Mouse (Mus musculus): ENCODE results near the gene Slc9b2.

Slc9b2 gene

GRCm38 (mm10) chr3:135307411-135308259, at the start of gene Slc9b2:
Gene Slc9b2, plus strand, starts transcription at chr3:135307700.
- DNase-seq (ENCODE audit: low spot score in 2 of 2): peak; percentile 28 to 49

GRCm38 (mm10) chr3:135258919-135259318, 48.6 kb upstream of the Slc9b2 start:
- DNase-seq (ENCODE audit: low spot score in 2 of 2): no peak

DNA sequence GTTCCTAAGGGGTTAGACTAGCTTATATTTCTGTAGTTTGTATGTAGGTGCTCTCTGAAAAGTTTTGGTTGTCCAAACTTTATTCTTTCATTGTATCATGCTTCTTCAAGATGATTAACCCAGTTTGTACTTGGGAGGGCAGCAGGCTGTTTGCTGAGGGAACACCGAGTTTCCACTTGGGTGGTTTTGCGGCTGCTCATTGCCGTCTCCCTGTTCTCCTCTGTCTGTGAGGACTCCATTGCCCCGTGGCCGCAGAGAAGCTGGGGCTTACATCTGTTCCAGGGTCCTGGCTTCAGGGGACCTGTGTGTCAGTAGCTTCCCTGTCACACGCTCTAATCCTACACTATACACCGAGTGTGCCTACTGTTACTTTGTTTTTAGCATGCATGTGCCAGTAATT, 47.3 kb upstream of the Slc9b2 start:
- no peak for DNase-seq (ENCODE audit: low spot score in 2 of 2)

DNA sequence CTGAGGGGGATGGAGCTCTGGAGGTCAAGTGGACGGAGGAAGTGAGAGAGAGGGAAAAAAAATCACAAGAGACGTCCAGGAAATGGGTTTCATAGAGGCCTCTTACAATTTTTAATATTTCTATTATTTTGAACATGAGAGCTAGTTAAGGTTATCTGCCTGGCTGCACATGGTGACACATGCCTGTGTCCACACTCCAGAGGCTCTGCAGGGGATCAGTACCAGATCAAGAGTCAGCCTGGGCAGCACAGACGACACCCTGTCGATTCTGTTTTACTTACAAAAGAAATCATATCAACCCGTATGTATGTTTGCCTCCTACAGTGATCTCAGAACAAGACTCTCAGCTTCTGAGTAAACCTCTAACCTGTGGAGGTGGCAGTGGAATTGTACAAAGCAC, 38.9 kb upstream of the Slc9b2 start:
- no peak for DNase-seq (ENCODE audit: low spot score in 2 of 2)

DNA sequence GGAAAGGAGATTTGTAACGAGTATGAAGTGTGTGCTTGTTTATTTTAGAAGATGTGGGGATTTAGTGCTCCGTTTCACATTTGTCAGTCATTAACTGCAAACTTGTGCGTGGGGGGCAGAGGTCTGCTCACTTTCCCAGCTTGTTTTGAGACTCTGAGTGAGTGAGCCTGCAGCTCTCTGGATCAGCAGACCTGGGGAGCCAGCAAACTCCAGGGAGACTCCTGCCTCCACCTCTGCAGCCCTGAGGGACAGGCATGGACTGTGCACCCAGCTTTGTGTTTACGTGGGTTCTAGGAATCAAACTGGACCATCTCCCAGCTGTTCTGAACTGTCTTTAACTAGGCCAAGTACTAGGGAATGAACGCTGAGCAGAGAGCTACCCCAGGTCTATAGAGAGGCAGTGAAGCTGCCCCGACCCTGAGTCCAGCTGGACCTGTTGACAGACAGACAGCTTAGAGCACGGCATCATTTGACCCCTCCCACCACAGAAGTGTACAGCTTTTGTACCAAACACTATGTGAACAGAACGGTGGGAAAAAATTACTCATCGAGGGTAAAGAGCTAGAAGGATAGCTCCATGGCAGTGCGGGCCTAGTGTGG, 38.0 kb upstream of the Slc9b2 start:
- DNase-seq (ENCODE audit: low spot score in 2 of 2): no peak

GRCm38 (mm10) chr3:135272627-135273026, 34.9 kb upstream of the Slc9b2 start:
- no peak for DNase-seq (ENCODE audit: low spot score in 2 of 2)

GRCm38 (mm10) chr3:135273047-135273446, 34.5 kb upstream of the Slc9b2 start:
- DNase-seq (ENCODE audit: low spot score in 2 of 2): no peak

DNA sequence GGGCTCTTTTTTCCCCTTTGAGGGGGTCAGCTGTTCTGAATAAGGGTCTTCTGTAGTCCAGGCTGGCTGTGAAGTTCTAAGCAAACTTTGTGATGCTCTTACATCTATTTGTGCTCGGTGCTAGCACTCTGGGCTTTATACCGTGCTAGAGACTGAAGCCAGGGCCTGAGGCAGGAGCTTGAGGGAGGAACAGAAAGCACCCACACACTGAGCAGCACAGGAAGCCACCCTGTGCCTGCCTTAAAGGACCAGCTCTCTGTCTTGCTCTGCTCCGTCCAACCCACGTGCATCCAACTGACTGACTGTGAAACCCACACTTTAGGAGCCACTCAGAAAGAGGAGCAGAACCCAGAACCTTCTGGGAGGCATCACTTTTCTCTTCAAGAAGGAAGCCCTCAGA, 27.3 kb upstream of the Slc9b2 start:
- no peak for DNase-seq (ENCODE audit: low spot score in 2 of 2)

GRCm38 (mm10) chr3:135280669-135281415, 26.7 kb upstream of the Slc9b2 start, which contains the start of gene Bdh2:
Gene Bdh2, plus strand, starts transcription at chr3:135281221.
- peak; percentile 55 to 71 for DNase-seq (ENCODE audit: low spot score in 2 of 2)

DNA sequence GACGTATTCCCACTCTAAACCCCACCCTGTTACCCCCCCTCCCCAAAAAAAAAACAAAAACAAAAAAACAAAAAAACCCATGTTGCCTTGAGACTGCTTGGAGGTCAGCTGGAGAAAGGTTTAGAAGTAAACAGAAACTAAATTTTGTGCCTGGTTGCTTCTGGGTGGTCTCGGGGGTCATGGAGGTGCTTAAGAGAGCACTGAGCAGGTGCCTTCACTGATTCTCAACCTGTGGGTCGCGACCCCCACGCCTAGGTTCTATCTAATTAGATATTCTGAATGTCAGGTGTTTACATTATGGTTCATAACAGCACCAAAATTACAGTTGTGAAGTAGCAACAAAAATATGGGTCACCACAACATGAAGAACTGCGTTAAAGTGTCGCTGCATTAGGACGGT, 25.8 kb upstream of the Slc9b2 start:
- no peak for DNase-seq (ENCODE audit: low spot score in 2 of 2)

GRCm38 (mm10) chr3:135285256-135285655, 22.2 kb upstream of the Slc9b2 start:
- DNase-seq (ENCODE audit: low spot score in 2 of 2): no peak

GRCm38 (mm10) chr3:135285807-135286206, 21.7 kb upstream of the Slc9b2 start:
- DNase-seq (ENCODE audit: low spot score in 2 of 2): no peak

GRCm38 (mm10) chr3:135288138-135288750, 19.3 kb upstream of the Slc9b2 start:
- no peak for DNase-seq (ENCODE audit: low spot score in 2 of 2)

GRCm38 (mm10) chr3:135289148-135289547, 18.4 kb upstream of the Slc9b2 start:
- no peak for DNase-seq (ENCODE audit: low spot score in 2 of 2)

DNA sequence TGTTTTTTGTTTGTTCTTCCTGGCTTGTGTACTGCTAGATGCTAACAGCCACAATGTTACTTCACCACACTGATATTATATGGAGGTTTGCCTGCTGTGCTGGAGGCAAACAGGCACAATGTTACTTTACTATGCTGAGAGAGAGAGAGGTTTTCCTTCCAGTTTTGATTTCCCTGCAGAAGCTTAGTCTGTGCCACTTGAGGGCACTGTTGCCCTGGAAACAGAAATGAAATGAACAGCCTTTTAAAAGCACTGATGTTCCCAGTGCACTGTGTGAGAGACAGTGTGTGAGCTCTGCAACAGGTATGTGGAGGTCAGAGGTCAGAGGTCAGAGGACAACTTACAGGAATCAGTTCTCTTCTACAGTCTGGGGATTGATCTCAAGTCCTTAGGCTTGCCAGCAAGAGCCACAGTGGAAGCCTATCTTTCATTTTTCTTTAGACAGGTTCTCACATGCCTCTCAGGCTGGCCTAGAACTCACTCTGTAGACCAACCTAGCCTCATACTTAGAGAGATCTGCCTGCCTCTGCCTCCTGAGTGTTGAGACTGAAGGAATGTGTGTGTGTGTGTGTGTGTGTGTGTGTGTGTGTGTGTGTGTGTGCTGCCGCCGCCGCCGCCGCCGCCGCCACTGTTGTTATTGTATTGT, 17.1 kb upstream of the Slc9b2 start:
- DNase-seq (ENCODE audit: low spot score in 2 of 2): peak; percentile 34 to 60

- DNase-seq (ENCODE audit: low spot score in 2 of 2): no peak
Observed at GRCm38 (mm10) chr3:135293703-135294102, 13.8 kb upstream of the Slc9b2 start.

DNA sequence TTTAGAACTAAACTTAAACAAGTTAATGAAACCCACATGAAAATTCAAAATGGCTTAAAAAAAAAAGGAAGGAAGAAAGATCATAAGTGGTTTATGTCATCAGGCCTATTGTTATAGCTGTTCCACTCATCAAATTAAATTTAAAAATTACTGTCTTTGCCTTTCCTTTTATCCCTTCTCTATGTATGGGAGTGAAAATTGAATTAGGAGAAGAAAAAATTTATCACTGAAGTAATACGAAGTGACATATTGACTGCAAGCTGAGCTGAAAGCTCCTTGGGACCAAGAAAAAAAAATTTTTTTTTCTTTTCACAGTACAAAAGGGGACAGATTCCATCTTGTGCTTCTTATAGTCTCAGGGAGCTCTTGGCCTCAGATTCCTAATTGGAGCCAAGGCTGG, 11.9 kb upstream of the Slc9b2 start:
- no peak for DNase-seq (ENCODE audit: low spot score in 2 of 2)

DNA sequence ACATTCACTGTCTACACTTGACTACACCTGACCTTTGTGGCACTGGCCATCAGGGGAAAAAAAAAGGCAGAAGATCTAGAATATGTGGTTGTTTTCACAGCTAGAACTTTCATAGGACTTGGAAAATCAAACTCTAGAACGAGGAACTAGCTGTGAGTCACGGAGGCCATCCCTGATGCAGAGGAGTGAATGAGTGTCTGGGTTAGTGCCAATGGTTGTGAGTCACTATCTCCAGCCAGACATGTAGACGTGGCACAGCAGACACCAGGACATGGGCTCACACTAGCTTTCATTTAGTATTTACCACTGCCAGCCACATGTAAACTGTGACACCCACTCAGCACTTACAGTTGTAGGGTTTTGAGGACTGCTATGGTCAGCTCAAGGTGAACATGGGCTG, 8.9 kb upstream of the Slc9b2 start:
- no peak for DNase-seq (ENCODE audit: low spot score in 2 of 2)

DNA sequence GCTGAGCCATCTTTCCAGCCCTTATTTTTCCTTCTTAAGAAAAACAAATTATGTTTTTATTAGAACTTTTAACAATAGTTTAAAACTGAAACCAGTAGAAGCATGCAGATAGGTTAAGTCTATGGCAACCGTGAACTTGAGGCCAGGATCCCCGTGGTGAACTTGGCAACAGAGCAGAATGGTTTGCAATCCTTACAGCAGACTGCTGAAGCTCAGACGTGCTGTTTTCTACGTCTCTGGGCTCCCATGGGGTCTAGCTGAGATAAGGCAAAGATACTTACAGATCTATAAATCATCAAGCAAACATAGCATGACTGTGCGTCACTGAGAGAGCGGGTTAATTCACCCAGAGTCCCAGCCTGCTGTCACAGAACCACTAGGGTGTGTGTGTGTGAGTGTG, 7.4 kb upstream of the Slc9b2 start:
- DNase-seq (ENCODE audit: low spot score in 2 of 2): no peak

DNA sequence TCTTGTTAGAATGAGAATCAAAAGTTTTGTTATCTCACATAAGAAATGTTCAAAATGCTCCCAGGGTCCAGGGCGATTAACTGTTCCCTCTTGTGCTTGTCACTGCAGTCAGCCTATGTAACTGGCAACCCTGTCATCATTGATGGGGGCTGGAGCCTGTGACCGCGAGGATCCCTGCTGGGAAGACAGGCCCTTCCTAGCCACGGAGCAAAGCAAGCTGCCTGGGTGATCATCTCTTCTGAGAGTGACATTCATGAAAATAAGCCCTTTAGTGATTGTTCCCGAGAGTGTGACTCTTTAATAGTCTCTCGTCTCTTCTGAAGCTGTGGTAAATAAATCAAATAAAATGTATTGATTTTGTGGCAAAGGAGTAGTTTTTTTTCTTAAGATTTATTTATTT, 3.4 kb upstream of the Slc9b2 start:
- no peak for DNase-seq (ENCODE audit: low spot score in 2 of 2)

DNA sequence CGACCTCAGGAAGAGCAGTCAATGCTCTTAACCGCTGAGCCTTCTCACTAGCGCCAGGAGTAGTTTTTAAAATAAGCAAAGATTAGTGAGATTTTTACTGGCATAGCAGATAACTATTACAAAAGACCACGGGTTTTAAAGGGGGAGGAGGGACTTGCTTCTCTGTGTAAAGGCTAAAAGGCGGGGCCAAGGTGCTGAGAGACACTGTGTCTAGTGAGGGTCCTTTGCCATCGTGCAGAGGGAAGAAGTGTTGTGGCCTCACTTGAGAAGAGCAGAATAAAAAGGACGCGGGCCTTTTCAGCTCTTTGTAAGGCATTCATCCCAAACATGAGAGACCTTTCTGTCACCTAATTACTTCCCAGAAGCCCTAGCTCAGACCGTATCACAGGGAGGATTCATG, 2.9 kb upstream of the Slc9b2 start:
- no peak for DNase-seq (ENCODE audit: low spot score in 2 of 2)
